Mouse (Mus musculus): ENCODE results near the gene Krt222. TPM values are rescaled to one million over a fixed set of nuclear protein-coding genes. Genes with fewer than 3 reads are reported as not detected.

The Krt222 gene
- 0.18 and 0.49 TPM in 2 replicates for polyA plus RNA-seq (2014; fragmentation: Nextera tagmentation; extraction: Ambion mirVana)

DNA sequence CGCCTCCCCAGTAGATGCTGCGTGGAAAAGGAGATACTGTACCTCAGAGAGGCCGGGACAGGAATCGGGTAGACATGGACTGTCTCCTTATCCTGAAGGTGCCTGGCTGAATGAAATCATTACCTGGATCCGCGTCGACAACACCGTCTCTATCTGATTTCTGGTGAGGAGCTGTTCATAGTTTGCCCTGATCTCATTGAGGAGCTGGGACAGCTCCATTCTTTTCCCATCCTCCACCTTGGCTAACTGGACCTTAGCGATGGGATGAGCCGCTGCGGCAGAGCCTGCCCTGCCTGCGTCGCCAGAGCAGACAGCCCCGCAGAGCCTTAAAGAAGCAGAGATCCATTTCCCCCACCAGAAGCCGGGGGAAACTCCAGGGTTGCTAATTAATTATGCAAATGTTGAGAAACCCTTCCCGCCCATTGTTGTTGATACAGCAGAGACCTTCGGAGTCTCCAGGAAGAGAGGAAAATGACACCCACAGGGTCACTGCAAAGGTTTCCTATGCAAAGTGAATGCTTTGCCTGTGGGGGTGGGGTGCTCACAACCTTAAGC lies at the start of gene Krt222:
TSS of gene Krt222 (minus strand) at position 266 of the 555 bp plus-strand sequence.
- WGBS: 7% methylated on average over 17 of the region's 17 CpGs
- H3K4me3 ChIP-seq (ENCODE audit: low read depth, low read length): peak within 1 kb of the TSS; percentile 10; the same call in 1 of the 2 replicates
- no peaks in the 10 kb centered on the region for H3K36me3 ChIP-seq (replicated peaks; ENCODE audit: control insufficient read depth, insufficient read depth, low read depth, low read length)
- peak within 1 kb of the TSS; percentile 32 for H3K4me2 ChIP-seq (ENCODE audit: low read depth, low read length)
- H3K4me1 ChIP-seq (ENCODE audit: control insufficient read depth, insufficient read depth, low read length): no peaks in the 10 kb centered on the region; the same call in 1 of the 2 replicates
- H3K27ac ChIP-seq (replicated peaks; ENCODE audit: low read depth, low read length): no peak within 1 kb of the TSS
- peak within 1 kb of the TSS; percentile 26 for H3K9ac ChIP-seq (replicated peaks; ENCODE audit: low read length)
- peak; percentile 24 for DNase-seq (ENCODE audit: low spot score)
- ATAC-seq (replicated peaks; ENCODE audit: insufficient number of reproducible peaks, low FRiP score, low TSS enrichment, low read depth): no peak; the same call in 1 of the 2 replicates
- H3K27me3 ChIP-seq (ENCODE audit: control insufficient read depth, insufficient read depth, low read length): no peaks in the 10 kb centered on the region
- no peaks in the 10 kb centered on the region for H3K9me3 ChIP-seq (replicated peaks; ENCODE audit: control insufficient read depth, low read length)

DNA sequence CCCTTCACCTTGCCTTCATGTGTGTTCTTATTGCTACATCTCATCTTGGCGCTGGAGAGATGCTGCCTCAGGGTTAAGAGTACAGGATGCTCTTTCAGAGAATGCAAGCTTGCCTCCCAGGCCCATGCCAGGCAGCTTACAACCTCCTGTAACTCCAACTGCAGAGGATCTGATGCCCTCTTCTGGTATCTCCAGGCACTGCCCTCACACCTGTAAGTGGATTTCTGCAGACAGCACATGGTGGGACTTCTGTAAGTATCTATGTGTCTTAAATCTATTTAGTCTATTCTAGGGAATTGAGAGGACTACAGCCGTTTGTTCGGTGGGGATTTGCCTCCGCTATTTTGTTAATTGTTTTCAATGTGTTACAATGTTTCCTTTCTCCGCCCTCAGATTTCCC lies 49.0 kb upstream of the Krt222 start:
- no peaks in the 10 kb centered on the region for H3K36me3 ChIP-seq (replicated peaks; ENCODE audit: control insufficient read depth, insufficient read depth, low read depth, low read length)
- H3K27me3 ChIP-seq (ENCODE audit: control insufficient read depth, insufficient read depth, low read length): no peaks in the 10 kb centered on the region
- ATAC-seq (replicated peaks; ENCODE audit: insufficient number of reproducible peaks, low FRiP score, low TSS enrichment, low read depth): no peak
- no peak overlapping the region for H3K4me3 ChIP-seq (ENCODE audit: low read depth, low read length)
- H3K27ac ChIP-seq (replicated peaks; ENCODE audit: low read depth, low read length): no peak overlapping the region
- H3K9me3 ChIP-seq (replicated peaks; ENCODE audit: control insufficient read depth, low read length): no peaks in the 10 kb centered on the region
- WGBS: 65% methylated on average over 5 of the region's 5 CpGs
- H3K9ac ChIP-seq (replicated peaks; ENCODE audit: low read length): no peak overlapping the region
- peak; percentile 55 for DNase-seq (ENCODE audit: low spot score)
- no peaks in the 10 kb centered on the region for H3K4me1 ChIP-seq (ENCODE audit: control insufficient read depth, insufficient read depth, low read length)
- no peak overlapping the region for H3K4me2 ChIP-seq (ENCODE audit: low read depth, low read length)

DNA sequence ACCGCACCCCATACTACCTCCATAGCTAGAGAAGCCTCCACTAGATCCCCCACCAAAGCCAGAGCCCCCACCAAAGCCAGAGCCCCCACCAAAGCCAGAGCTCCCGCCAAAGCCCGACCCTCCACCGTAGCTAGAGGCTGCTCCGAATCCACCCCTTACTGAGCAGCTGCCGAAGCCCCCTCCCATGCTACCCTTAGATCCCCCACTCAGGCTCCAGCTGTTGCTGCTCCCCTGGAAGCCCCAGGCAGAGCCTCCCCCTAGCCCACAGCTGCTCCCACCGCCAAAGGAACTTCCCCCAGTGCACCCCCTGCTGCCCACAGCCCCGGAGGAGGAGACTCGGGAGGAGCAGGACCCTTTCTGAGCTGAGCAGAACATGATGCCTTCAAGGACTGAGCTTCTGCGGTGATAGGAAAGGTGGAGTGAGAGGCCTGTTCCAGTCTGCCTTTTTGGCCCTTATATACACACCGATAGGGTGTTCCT lies 41.0 kb upstream of the Krt222 start, which contains the start of gene Krt24:
TSS of gene Krt24 (minus strand) at position 430 of the 480 bp plus-strand sequence.
- no peak within 1 kb of the TSS for H3K9ac ChIP-seq (replicated peaks; ENCODE audit: low read length)
- no peak within 1 kb of the TSS for H3K4me2 ChIP-seq (ENCODE audit: low read depth, low read length)
- no peaks in the 10 kb centered on the region for H3K9me3 ChIP-seq (replicated peaks; ENCODE audit: control insufficient read depth, low read length)
- no peaks in the 10 kb centered on the region for H3K27me3 ChIP-seq (ENCODE audit: control insufficient read depth, insufficient read depth, low read length)
- H3K27ac ChIP-seq (replicated peaks; ENCODE audit: low read depth, low read length): no peak within 1 kb of the TSS
- DNase-seq (ENCODE audit: low spot score): no peak
- no peak for ATAC-seq (replicated peaks; ENCODE audit: insufficient number of reproducible peaks, low FRiP score, low TSS enrichment, low read depth)
- 50% methylated on average over 11 of the region's 11 CpGs for WGBS
- no peaks in the 10 kb centered on the region for H3K4me1 ChIP-seq (ENCODE audit: control insufficient read depth, insufficient read depth, low read length)
- H3K36me3 ChIP-seq (replicated peaks; ENCODE audit: control insufficient read depth, insufficient read depth, low read depth, low read length): no peaks in the 10 kb centered on the region
- H3K4me3 ChIP-seq (ENCODE audit: low read depth, low read length): no peak within 1 kb of the TSS

DNA sequence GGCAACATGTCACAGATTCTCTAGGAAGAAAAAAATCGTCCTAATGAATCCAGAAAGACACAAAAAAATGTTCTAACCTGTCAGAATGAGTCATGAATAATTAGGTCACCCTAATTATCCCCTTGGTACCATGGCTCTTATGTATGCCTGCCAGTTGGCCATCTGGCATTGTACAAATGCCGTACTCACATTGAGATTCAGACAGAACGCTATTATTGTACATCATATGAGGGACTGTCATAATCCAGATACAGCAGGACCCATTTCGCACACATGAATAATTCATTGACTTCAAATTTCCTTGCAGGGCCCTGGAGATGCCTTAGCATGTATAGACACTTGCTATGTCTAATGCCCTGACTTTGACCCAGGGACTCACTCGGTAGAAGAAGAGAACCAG lies 40.1 kb upstream of the Krt222 start:
- H3K27ac ChIP-seq (replicated peaks; ENCODE audit: low read depth, low read length): no peak overlapping the region
- no peaks in the 10 kb centered on the region for H3K9me3 ChIP-seq (replicated peaks; ENCODE audit: control insufficient read depth, low read length)
- H3K4me2 ChIP-seq (ENCODE audit: low read depth, low read length): no peak overlapping the region
- 80% methylated on average over 5 of the region's 5 CpGs for WGBS
- no peaks in the 10 kb centered on the region for H3K36me3 ChIP-seq (replicated peaks; ENCODE audit: control insufficient read depth, insufficient read depth, low read depth, low read length)
- DNase-seq (ENCODE audit: low spot score): no peak
- no peaks in the 10 kb centered on the region for H3K4me1 ChIP-seq (ENCODE audit: control insufficient read depth, insufficient read depth, low read length)
- no peak overlapping the region for H3K9ac ChIP-seq (replicated peaks; ENCODE audit: low read length)
- no peak for ATAC-seq (replicated peaks; ENCODE audit: insufficient number of reproducible peaks, low FRiP score, low TSS enrichment, low read depth)
- no peaks in the 10 kb centered on the region for H3K27me3 ChIP-seq (ENCODE audit: control insufficient read depth, insufficient read depth, low read length)
- H3K4me3 ChIP-seq (ENCODE audit: low read depth, low read length): no peak overlapping the region

DNA sequence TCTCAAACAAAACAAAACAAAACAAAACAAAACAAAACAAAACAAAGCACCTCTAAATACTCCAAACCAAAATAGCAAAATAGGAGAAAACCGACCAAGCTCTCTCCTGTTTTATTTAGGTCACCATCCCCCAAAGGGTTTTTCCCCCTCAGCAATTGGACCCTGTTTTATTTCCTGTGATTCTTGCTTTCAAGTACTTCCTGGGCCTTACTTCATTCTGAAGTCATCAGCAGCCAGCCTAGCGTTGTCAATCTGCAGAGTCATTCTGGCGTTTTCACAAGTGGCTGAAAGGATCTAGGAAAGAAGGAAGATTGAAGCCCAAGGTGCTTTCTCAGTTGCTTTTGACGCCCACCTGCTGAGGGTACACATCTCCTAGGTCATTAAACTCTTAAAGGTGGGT lies 39.4 kb upstream of the Krt222 start:
- no peaks in the 10 kb centered on the region for H3K4me1 ChIP-seq (ENCODE audit: control insufficient read depth, insufficient read depth, low read length)
- ATAC-seq (replicated peaks; ENCODE audit: insufficient number of reproducible peaks, low FRiP score, low TSS enrichment, low read depth): no peak
- no peak for DNase-seq (ENCODE audit: low spot score)
- WGBS: 60% methylated on average over 4 of the region's 4 CpGs
- H3K4me2 ChIP-seq (ENCODE audit: low read depth, low read length): no peak overlapping the region
- H3K9ac ChIP-seq (replicated peaks; ENCODE audit: low read length): no peak overlapping the region
- no peak overlapping the region for H3K27ac ChIP-seq (replicated peaks; ENCODE audit: low read depth, low read length)
- H3K36me3 ChIP-seq (replicated peaks; ENCODE audit: control insufficient read depth, insufficient read depth, low read depth, low read length): no peaks in the 10 kb centered on the region
- no peak overlapping the region for H3K4me3 ChIP-seq (ENCODE audit: low read depth, low read length)
- H3K27me3 ChIP-seq (ENCODE audit: control insufficient read depth, insufficient read depth, low read length): no peaks in the 10 kb centered on the region
- no peaks in the 10 kb centered on the region for H3K9me3 ChIP-seq (replicated peaks; ENCODE audit: control insufficient read depth, low read length)

DNA sequence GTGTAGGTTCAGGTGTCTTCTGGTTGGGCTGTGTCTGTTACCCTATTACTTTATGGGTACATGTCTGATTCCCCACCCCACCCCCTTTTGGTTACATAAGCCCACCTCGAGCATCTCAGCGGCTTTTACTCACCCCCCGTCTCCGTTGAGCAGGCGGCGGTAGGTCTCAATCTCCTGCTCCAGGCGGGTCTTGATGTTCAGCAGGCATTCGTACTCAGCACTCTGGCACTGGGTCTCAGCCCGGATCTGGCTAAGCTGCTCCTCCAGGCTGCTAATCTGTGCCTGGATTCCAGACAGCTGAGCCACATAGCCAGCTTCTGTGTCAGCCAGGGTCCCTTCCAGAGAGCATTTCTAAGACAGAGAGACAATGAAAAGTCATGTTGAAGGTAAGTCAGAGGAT lies 37.2 kb upstream of the Krt222 start:
- Histone ChIP-seq H3K27ac (replicated peaks; ENCODE audit: low read depth, low read length) (no peak overlapping the region), H3K4me1 (ENCODE audit: control insufficient read depth, insufficient read depth, low read length) (no peaks in the 10 kb centered on the region), H3K9ac (replicated peaks; ENCODE audit: low read length) (no peak overlapping the region), H3K4me3 (ENCODE audit: low read depth, low read length) (no peak overlapping the region), H3K27me3 (ENCODE audit: control insufficient read depth, insufficient read depth, low read length) (no peaks in the 10 kb centered on the region), H3K36me3 (replicated peaks; ENCODE audit: control insufficient read depth, insufficient read depth, low read depth, low read length) (no peaks in the 10 kb centered on the region), H3K4me2 (ENCODE audit: low read depth, low read length) (no peak overlapping the region), H3K9me3 (replicated peaks; ENCODE audit: control insufficient read depth, low read length) (no peaks in the 10 kb centered on the region)
- DNase-seq (ENCODE audit: low spot score): no peak
- 75% methylated on average over 9 of the region's 9 CpGs for WGBS
- ATAC-seq (replicated peaks; ENCODE audit: insufficient number of reproducible peaks, low FRiP score, low TSS enrichment, low read depth): no peak

DNA sequence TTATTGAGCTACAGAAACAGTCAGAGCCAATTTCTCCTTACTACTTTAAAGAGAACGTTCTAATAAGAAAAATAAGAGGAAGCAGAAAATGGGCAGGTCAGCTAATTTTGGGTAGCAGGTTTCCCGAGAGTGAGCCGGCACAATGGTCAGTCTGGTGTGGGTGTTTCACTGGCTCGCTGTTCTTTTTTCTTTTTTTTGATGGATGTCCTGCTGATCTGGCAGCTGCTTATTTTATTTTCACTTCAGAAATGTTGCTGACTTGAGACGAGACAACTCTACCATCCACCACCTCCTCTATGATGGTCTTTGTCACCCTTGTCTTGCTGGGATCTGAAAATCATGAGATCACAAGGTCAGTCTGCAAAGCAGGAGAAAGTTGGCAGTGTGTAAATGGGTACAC lies 36.1 kb upstream of the Krt222 start:
- no peaks in the 10 kb centered on the region for H3K36me3 ChIP-seq (replicated peaks; ENCODE audit: control insufficient read depth, insufficient read depth, low read depth, low read length)

DNA sequence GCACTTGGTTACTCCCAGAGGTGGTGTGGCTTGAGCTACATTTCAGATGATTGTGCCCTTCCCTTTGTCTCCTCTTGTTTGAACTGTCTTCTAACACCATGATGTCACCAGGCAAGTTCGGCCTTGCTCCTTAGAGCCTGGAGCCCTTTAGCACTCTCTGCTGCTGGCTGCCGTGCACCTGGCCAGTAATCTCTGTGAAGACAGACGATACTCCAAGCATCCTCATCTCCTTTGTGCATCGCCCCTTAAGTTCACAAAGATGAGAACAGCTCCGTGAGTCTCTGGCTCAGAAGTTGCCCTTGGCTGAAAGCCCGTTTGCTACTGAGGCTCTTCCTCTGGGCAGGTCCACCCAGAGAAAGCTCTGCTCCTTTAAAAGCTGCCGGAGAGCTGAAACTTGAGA lies 32.9 kb upstream of the Krt222 start:
- ATAC-seq (replicated peaks; ENCODE audit: insufficient number of reproducible peaks, low FRiP score, low TSS enrichment, low read depth): no peak

More for the DNA sequence above, 36.1 kb upstream of the Krt222 start:
- Histone ChIP-seq H3K4me2 (ENCODE audit: low read depth, low read length) (no peak overlapping the region), H3K27ac (replicated peaks; ENCODE audit: low read depth, low read length) (no peak overlapping the region), H3K4me1 (ENCODE audit: control insufficient read depth, insufficient read depth, low read length) (no peaks in the 10 kb centered on the region), H3K4me3 (ENCODE audit: low read depth, low read length) (no peak overlapping the region), H3K9ac (replicated peaks; ENCODE audit: low read length) (no peak overlapping the region), H3K9me3 (replicated peaks; ENCODE audit: control insufficient read depth, low read length) (no peaks in the 10 kb centered on the region), H3K27me3 (ENCODE audit: control insufficient read depth, insufficient read depth, low read length) (no peaks in the 10 kb centered on the region)
- DNase-seq (ENCODE audit: low spot score): no peak
- 67% methylated on average over 5 of the region's 5 CpGs for WGBS
- no peak for ATAC-seq (replicated peaks; ENCODE audit: insufficient number of reproducible peaks, low FRiP score, low TSS enrichment, low read depth)

More for the DNA sequence above, 32.9 kb upstream of the Krt222 start:
- Histone ChIP-seq H3K9ac (replicated peaks; ENCODE audit: low read length) (no peak overlapping the region), H3K9me3 (replicated peaks; ENCODE audit: control insufficient read depth, low read length) (no peaks in the 10 kb centered on the region), H3K27ac (replicated peaks; ENCODE audit: low read depth, low read length) (no peak overlapping the region), H3K36me3 (replicated peaks; ENCODE audit: control insufficient read depth, insufficient read depth, low read depth, low read length) (no peaks in the 10 kb centered on the region), H3K4me2 (ENCODE audit: low read depth, low read length) (no peak overlapping the region), H3K4me3 (ENCODE audit: low read depth, low read length) (no peak overlapping the region), H3K4me1 (ENCODE audit: control insufficient read depth, insufficient read depth, low read length) (no peaks in the 10 kb centered on the region), H3K27me3 (ENCODE audit: control insufficient read depth, insufficient read depth, low read length) (no peaks in the 10 kb centered on the region)
- DNase-seq (ENCODE audit: low spot score): peak; percentile 22
- 53% methylated on average over 7 of the region's 7 CpGs for WGBS

Data from embryonic facial prominence, embryonic 11.5 days (tissue).